Mouse (Mus musculus): ENCODE measurements around the gene Ndufa5. TPM values are rescaled to one million over a fixed set of nuclear protein-coding genes. Genes with fewer than 3 reads are reported as not detected.

Gene Ndufa5
- total RNA-seq (2023) = 35.4 to 57.3 TPM (median 48.6 TPM) in 4 replicates

DNA sequence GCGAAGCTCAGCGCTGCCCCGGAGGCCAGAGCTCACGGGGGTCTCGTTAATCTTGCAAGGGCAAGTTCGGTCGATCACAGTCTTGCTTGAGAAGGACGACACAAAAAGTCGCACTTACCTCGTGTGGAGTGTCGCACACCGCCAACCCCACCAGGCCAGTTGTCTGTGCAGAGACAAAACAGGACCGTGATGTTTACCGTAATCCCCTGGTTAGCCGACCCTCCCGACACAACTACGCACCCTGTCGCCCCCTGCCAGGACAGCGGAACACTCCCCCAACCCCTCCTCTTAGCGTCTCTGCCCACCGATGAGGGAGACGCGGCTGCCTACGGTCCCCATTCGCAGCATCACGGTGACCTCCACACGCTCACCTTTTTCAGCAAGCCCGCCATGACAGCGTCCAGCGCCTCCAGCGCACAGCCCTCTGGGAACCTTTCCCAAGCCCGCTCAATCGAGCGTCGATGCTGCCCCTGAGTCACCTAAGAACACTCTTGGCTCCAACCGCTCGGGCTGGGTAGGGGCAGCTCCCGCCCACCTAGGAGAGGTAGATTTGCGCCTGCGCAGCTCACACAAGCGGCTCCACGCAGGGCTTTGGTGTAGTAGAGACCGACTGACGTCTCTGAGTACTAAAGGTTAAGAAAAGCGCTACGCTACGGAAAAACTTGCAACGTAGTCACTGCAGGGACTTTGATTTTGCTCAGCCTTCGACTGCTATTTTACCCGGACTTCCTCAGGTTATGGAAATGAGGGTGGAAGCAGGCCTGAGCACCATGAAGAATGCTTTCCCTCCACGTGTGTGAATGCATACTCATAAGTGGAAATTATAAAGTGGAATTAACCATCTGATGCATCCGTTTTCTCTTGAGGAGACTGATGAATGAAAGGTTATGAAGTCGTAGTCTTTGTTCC lies at the start of gene Ndufa5:
Gene Ndufa5, minus strand, starts transcription at position 859 of the 909 bp plus-strand sequence.

DNA sequence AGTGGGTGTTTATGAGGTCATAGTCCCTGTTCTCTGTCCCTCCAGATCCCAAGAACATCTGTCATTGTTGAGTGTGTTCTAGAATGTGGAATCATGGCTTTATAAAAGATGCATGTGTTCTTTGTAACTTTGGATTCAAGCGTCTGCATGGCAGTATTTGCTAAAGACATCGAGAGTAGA lies 141 bp upstream of the Ndufa5 start, which contains the start of gene Asb15:
Gene Asb15, plus strand, starts transcription at position 81 of the 180 bp plus-strand sequence.

DNA sequence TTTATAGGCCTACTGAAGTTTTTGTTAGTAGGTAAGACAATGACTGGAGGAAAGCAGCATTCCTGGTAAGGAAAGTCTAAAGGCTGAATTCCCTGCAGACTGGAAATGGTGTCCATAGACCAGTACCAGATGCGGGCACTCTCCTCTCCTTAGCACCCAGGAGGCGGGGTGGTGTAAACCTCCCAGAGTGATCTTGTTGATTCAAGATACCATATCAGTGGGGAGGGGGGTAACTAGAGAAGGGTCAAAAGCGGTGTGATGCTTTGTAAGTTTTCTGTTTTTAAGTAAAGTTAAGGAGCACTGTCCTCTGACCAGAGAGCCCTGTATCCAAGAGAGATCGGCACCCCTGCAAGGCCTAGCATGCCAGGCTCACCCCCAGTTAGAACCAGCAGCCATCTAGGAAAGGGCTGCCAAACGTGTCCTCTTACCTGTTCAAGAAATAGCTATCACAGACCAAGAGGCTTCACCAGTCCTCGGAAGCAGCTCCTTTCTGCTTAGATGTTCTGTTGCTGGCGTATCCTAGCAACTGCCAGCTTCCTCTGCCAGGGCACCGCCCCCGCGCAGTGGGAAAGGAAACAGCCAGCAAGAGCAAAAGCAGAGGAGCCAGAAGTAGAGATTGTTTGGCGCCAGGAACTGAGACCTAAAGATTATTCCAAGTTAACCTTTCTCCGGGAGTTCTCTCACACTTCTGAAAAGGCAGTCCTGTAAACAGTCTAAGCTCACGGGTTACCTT lies 13.1 kb downstream of the Ndufa5 start, which contains the start of gene Iqub:
Gene Iqub, minus strand, starts transcription at position 516 of the 733 bp plus-strand sequence.

Other genes with a start within 250 kb of the Ndufa5 start
- not detected in 4 replicates for gene Iqub, start 12.9 kb downstream of the Ndufa5 start, total RNA-seq (2023)
- gene Asb15, start 131 bp upstream of the Ndufa5 start, total RNA-seq (2023) = not detected in 4 replicates
- not detected in 4 replicates for gene Lmod2, start 69.7 kb upstream of the Ndufa5 start, total RNA-seq (2023)
- 39.6 to 51.8 TPM (median 44.0 TPM) in 4 replicates for gene Wasl, start 137.0 kb upstream of the Ndufa5 start, total RNA-seq (2023)
- gene Hyal6, start 205.2 kb upstream of the Ndufa5 start, total RNA-seq (2023) = not detected in 4 replicates
- gene Hyal4, start 220.3 kb upstream of the Ndufa5 start, total RNA-seq (2023) = not detected in 4 replicates

Measured in B cell, adult 62 days (primary cell).